Mouse (Mus musculus) intestine, postnatal 0 days (tissue): ENCODE data around the gene Smg7. TPM values are rescaled to one million over a fixed set of nuclear protein-coding genes. Genes with fewer than 3 reads are reported as not detected.

Experiments
- ATAC-seq: fragments of 200-750 bp; cut with Nextera tagmentation; 2 replicates; pipeline ENCODE4 v1.8.0; 2017; ENCODE audit warnings: mild to moderate bottlenecking, moderate TSS enrichment, moderate library complexity
- H3K27ac ChIP-seq: fragments of 300-500 bp; sonication (generic); 2 replicates; pipeline ENCODE4 v1.5.1; 2014; ENCODE audit warnings: mild to moderate bottlenecking, low read depth, low read length, moderate library complexity
- H3K27me3 ChIP-seq: fragments of 300-500 bp; sonication (generic); replicated peaks from 2 replicates; pipeline ENCODE4 v1.6.1; 2014; ENCODE audit warnings: low read length, mixed read lengths; ENCODE audit not compliant: control insufficient read depth, insufficient read depth
- H3K36me3 ChIP-seq: fragments of 300-500 bp; sonication (generic); 2 replicates; pipeline ENCODE4 v1.6.1; 2014; ENCODE audit warnings: mild to moderate bottlenecking, moderate library complexity; ENCODE audit not compliant: control insufficient read depth, insufficient read depth
- H3K4me1 ChIP-seq: fragments of 300-500 bp; sonication (generic); replicated peaks from 2 replicates; pipeline ENCODE4 v1.6.1; 2014; ENCODE audit warnings: antibody characterized with exemption, low read length, mixed read lengths; ENCODE audit not compliant: control insufficient read depth, insufficient read depth
- H3K4me2 ChIP-seq: fragments of 300-500 bp; sonication (generic); replicated peaks from 2 replicates; pipeline ENCODE4 v1.6.1; 2014; ENCODE audit warnings: low read depth, mild to moderate bottlenecking, moderate library complexity
- H3K4me3 ChIP-seq: fragments of 300-500 bp; sonication (generic); 2 replicates; pipeline ENCODE4 v1.5.1; 2014; ENCODE audit warnings: low read depth, low read length
- H3K9ac ChIP-seq: fragments of 300-500 bp; sonication (generic); 2 replicates; pipeline ENCODE4 v1.6.1; 2014; ENCODE audit warnings: mild to moderate bottlenecking, low read depth, low read length
- H3K9me3 ChIP-seq: fragments of 300-500 bp; sonication (generic); 2 replicates; pipeline ENCODE4 v1.6.1; 2016; ENCODE audit warnings: mixed run types; ENCODE audit not compliant: control insufficient read depth
- CTCF ChIP-seq: sonication (generic); IDR thresholded peaks from 2 replicates; pipeline ENCODE4 v1.5.1; 2016; ENCODE audit warnings: low read depth, mild to moderate bottlenecking, control low read depth, antibody characterized with exemption, moderate library complexity
- WGBS: fragments of 180-500 bp; shearing (Covaris S2); extraction: QIAGEN DNeasy Blood & Tissue Kit; methylation state at CpG from one replicate; pipeline ENCODE4 v1.1.7; 2014; 5-methylcytosine and 5-hydroxymethylcytosine counted together
- polyA plus RNA-seq: library from polyadenylated mRNA; unstranded; fragments of >200 nt; fragmentation: Nextera tagmentation; extraction: Ambion mirVana; gene quantifications from 2 replicates; pipeline ENCODE4 v1.2.1, GENCODE M21; 2015

Smg7 gene
- polyA plus RNA-seq, 1 experiment from 2014 or later = 11.4 TPM

GRCm38 (mm10) chr1:152817794-152818193, 84.7 kb downstream of the Smg7 start:
- Histone ChIP-seq H3K27ac (peak overlapping the region; percentile 21; the same call in 1 of the 2 replicates), H3K4me2 (no peak overlapping the region), H3K36me3 (no peaks in the 10 kb centered on the region; the same call in 1 of the 2 replicates), H3K4me1 (no peaks in the 10 kb centered on the region; the same call in 1 of the 2 replicates), H3K4me3 (no peak overlapping the region), H3K9me3 (no peaks in the 10 kb centered on the region), H3K9ac (no peak overlapping the region), H3K27me3 (no peaks in the 10 kb centered on the region)
- no peak for ATAC-seq
- WGBS = 56% methylated on average over 10 of the region's 10 CpGs
- TF ChIP-seq CTCF = no peak

- Histone ChIP-seq H3K4me1 (no peaks in the 10 kb centered on the region; the same call in 1 of the 2 replicates), H3K27me3 (no peaks in the 10 kb centered on the region), H3K4me2 (no peak overlapping the region; the same call in 1 of the 2 replicates), H3K9me3 (no peaks in the 10 kb centered on the region), H3K36me3 (no peaks in the 10 kb centered on the region; the same call in 1 of the 2 replicates), H3K4me3 (no peak overlapping the region), H3K9ac (no peak overlapping the region), H3K27ac (peak overlapping the region; percentile 21; the same call in 1 of the 2 replicates)
- 32% methylated on average over 12 of the region's 12 CpGs for WGBS
- TF ChIP-seq CTCF = 0 out of 2 replicates have a peak, but pooled peaks have one; percentile 15
- ATAC-seq = peak; percentile 47
Observed at GRCm38 (mm10) chr1:152817027-152817769, 85.2 kb downstream of the Smg7 start.

- peak overlapping the region; percentile 4; the same call in 1 of the 2 replicates for H3K27ac ChIP-seq
- ATAC-seq = peak; percentile 86
- no peaks in the 10 kb centered on the region for H3K27me3 ChIP-seq
- H3K4me3 ChIP-seq = no peak overlapping the region
- no peak overlapping the region for H3K9ac ChIP-seq
- no peaks in the 10 kb centered on the region for H3K9me3 ChIP-seq
- TF ChIP-seq CTCF = peak; percentile 82
- H3K36me3 ChIP-seq = no peaks in the 10 kb centered on the region
- H3K4me1 ChIP-seq = no peaks in the 10 kb centered on the region; the same call in 1 of the 2 replicates
- WGBS = 25% methylated on average over 7 of the region's 7 CpGs
- H3K4me2 ChIP-seq = peak overlapping the region; percentile 56
Observed at GRCm38 (mm10) chr1:152815265-152815701, 87.2 kb downstream of the Smg7 start.

GRCm38 (mm10) chr1:152810533-152811439, 91.7 kb downstream of the Smg7 start:
- no peaks in the 10 kb centered on the region for H3K36me3 ChIP-seq
- ATAC-seq = no peak
- H3K4me3 ChIP-seq = no peak overlapping the region
- no peaks in the 10 kb centered on the region for H3K27me3 ChIP-seq
- no peak overlapping the region for H3K9ac ChIP-seq
- H3K27ac ChIP-seq = no peak overlapping the region
- H3K9me3 ChIP-seq = no peaks in the 10 kb centered on the region
- H3K4me1 ChIP-seq = no peaks in the 10 kb centered on the region; the same call in 1 of the 2 replicates
- no peak for TF ChIP-seq CTCF
- no peak overlapping the region for H3K4me2 ChIP-seq
- 85% methylated on average over 13 of the region's 13 CpGs for WGBS

GRCm38 (mm10) chr1:152809541-152810252, 92.7 kb downstream of the Smg7 start:
- H3K4me3 ChIP-seq = no peak overlapping the region

More at GRCm38 (mm10) chr1:152809541-152810252, 92.7 kb downstream of the Smg7 start:
- Histone ChIP-seq H3K36me3 (no peaks in the 10 kb centered on the region), H3K9me3 (no peaks in the 10 kb centered on the region), H3K9ac (no peak overlapping the region), H3K27ac (no peak overlapping the region), H3K4me1 (no peaks in the 10 kb centered on the region), H3K27me3 (no peaks in the 10 kb centered on the region), H3K4me2 (no peak overlapping the region)
- 42% methylated on average over 8 of the region's 8 CpGs for WGBS
- 0 out of 2 replicates have a peak, but pooled peaks have one; percentile 5 for ATAC-seq
- peak; percentile 30; the same call in 1 of the 2 replicates for TF ChIP-seq CTCF
